Mouse (Mus musculus): ENCODE results near the gene AU022252. TPM values are rescaled to one million over a fixed set of nuclear protein-coding genes. Genes with fewer than 3 reads are reported as not detected.
A peak's percentile ranks its signal among the peaks of the same experiment; 100 is the strongest.
"Not testable (repeated sequence)": the region's sequence is repeated elsewhere in the genome, so short reads cannot be mapped to it uniquely, and the experiment has no call there.

AU022252 gene
- 9.7 and 17.1 TPM in 2 replicates for total RNA-seq (2014; fragmentation: Nextera tagmentation)
- total RNA-seq (2017) = 6.2 and 18.2 TPM in 2 replicates

- peak; percentile 96 for ATAC-seq (replicated peaks; ENCODE audit: low FRiP score, low TSS enrichment, poor library complexity, severe bottlenecking)
Measured at GRCm38 (mm10) chr4:119232410-119233255, at the start of gene AU022252, which contains the start of gene P3h1. AU022252 (minus strand) TSS chr4:119232712. P3h1 (plus strand) TSS chr4:119232915.

- ATAC-seq (replicated peaks; ENCODE audit: low FRiP score, low TSS enrichment, poor library complexity, severe bottlenecking) = not testable (repeated sequence)
Measured at GRCm38 (mm10) chr4:119278784-119279183, 46.3 kb upstream of the AU022252 start.

GRCm38 (mm10) chr4:119275726-119276125 lies 43.2 kb upstream of the AU022252 start:
- no peak for ATAC-seq (replicated peaks; ENCODE audit: low FRiP score, low TSS enrichment, poor library complexity, severe bottlenecking)

- ATAC-seq (replicated peaks; ENCODE audit: low FRiP score, low TSS enrichment, poor library complexity, severe bottlenecking) = peak; percentile 56
Measured at GRCm38 (mm10) chr4:119275226-119275625, 42.7 kb upstream of the AU022252 start.

- ATAC-seq (replicated peaks; ENCODE audit: low FRiP score, low TSS enrichment, poor library complexity, severe bottlenecking) = peak; percentile 52
Measured at GRCm38 (mm10) chr4:119274627-119275026, 42.1 kb upstream of the AU022252 start.

- no peak for ATAC-seq (replicated peaks; ENCODE audit: low FRiP score, low TSS enrichment, poor library complexity, severe bottlenecking)
Measured at GRCm38 (mm10) chr4:119266606-119267005, 34.1 kb upstream of the AU022252 start.

- ATAC-seq (replicated peaks; ENCODE audit: low FRiP score, low TSS enrichment, poor library complexity, severe bottlenecking) = no peak
Measured at GRCm38 (mm10) chr4:119263459-119263858, 30.9 kb upstream of the AU022252 start.

- no peak for ATAC-seq (replicated peaks; ENCODE audit: low FRiP score, low TSS enrichment, poor library complexity, severe bottlenecking)
Measured at GRCm38 (mm10) chr4:119262483-119262882, 30.0 kb upstream of the AU022252 start.

GRCm38 (mm10) chr4:119261087-119261713 lies 28.7 kb upstream of the AU022252 start:
- no peak for ATAC-seq (replicated peaks; ENCODE audit: low FRiP score, low TSS enrichment, poor library complexity, severe bottlenecking)

GRCm38 (mm10) chr4:119259344-119260254 lies 27.1 kb upstream of the AU022252 start:
- ATAC-seq (replicated peaks; ENCODE audit: low FRiP score, low TSS enrichment, poor library complexity, severe bottlenecking) = no peak

- ATAC-seq (replicated peaks; ENCODE audit: low FRiP score, low TSS enrichment, poor library complexity, severe bottlenecking) = no peak
Measured at GRCm38 (mm10) chr4:119257083-119257482, 24.6 kb upstream of the AU022252 start.

- no peak for ATAC-seq (replicated peaks; ENCODE audit: low FRiP score, low TSS enrichment, poor library complexity, severe bottlenecking)
Measured at GRCm38 (mm10) chr4:119255351-119255750, 22.8 kb upstream of the AU022252 start, which contains the start of gene Cldn19. Cldn19 (plus strand) TSS chr4:119255414.

GRCm38 (mm10) chr4:119254012-119254618 lies 21.6 kb upstream of the AU022252 start:
- no peak for ATAC-seq (replicated peaks; ENCODE audit: low FRiP score, low TSS enrichment, poor library complexity, severe bottlenecking)

- ATAC-seq (replicated peaks; ENCODE audit: low FRiP score, low TSS enrichment, poor library complexity, severe bottlenecking) = no peak
Measured at GRCm38 (mm10) chr4:119252025-119252808, 19.7 kb upstream of the AU022252 start.

GRCm38 (mm10) chr4:119248407-119248965 lies 16.0 kb upstream of the AU022252 start:
- ATAC-seq (replicated peaks; ENCODE audit: low FRiP score, low TSS enrichment, poor library complexity, severe bottlenecking) = no peak

- peak; percentile 85 for ATAC-seq (replicated peaks; ENCODE audit: low FRiP score, low TSS enrichment, poor library complexity, severe bottlenecking)
Measured at GRCm38 (mm10) chr4:119247462-119248235, 15.1 kb upstream of the AU022252 start.

- no peak for ATAC-seq (replicated peaks; ENCODE audit: low FRiP score, low TSS enrichment, poor library complexity, severe bottlenecking)
Measured at GRCm38 (mm10) chr4:119246688-119247225, 14.2 kb upstream of the AU022252 start.
